Mouse (Mus musculus) bone marrow macrophage, adult 2 months (primary cell): Measurements from ENCODE around the gene Pde4d. TPM values are rescaled to one million over a fixed set of nuclear protein-coding genes. Genes with fewer than 3 reads are reported as not detected.

Source experiments
- H3K27ac ChIP-seq: 2 replicates; pipeline ENCODE4 v1.5.1; 2012; ENCODE audit warnings: low read depth, low read length; ENCODE audit not compliant: insufficient read depth
- H3K4me1 ChIP-seq: 2 replicates; pipeline ENCODE4 v1.6.1; 2012; ENCODE audit warnings: low read length; ENCODE audit not compliant: control insufficient read depth, insufficient read depth
- H3K4me3 ChIP-seq: 2 replicates; pipeline ENCODE4 v1.5.1; 2012; ENCODE audit warnings: mild to moderate bottlenecking, low read length, moderate library complexity; ENCODE audit not compliant: insufficient read depth
- CTCF ChIP-seq: IDR thresholded peaks from 2 replicates; pipeline ENCODE4 v1.5.1; 2012; ENCODE audit warnings: low read depth, mild to moderate bottlenecking, low read length, moderate library complexity
- POLR2A ChIP-seq: IDR thresholded peaks from 2 replicates; pipeline ENCODE4 v1.6.1; 2012; ENCODE audit warnings: mild to moderate bottlenecking, low read depth, low read length, borderline replicate concordance
- polyA plus RNA-seq: library from polyadenylated mRNA; stranded (reverse); fragments of >200 nt; gene quantifications from 2 replicates; pipeline ENCODE4 v1.2.4, GENCODE M21; 2012; ENCODE audit not compliant: missing spikeins, insufficient read depth, insufficient read length

The Pde4d gene
- polyA plus RNA-seq, 1 experiment, result 1.8 TPM

DNA sequence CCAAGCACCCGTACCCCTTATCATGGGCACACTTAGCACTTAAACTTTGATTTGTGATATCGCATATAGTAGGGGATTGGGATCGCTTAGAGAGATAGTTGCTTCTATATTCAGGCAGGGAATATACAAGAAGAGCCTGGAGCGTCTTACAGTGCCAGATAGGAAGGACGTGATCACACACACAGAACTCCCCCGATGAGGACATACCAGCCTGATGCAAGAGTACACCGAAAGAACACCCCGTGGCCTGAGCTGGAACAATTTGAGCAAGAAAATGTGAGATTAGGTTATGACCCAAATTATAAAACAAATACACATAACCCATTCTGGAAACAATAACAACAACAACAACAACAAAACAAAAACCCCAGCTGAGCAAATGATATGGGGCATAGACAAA is 1461.2 kb downstream of the Pde4d start:
- H3K4me3 ChIP-seq, result no peak overlapping the region
- TF ChIP-seq CTCF (no peak), POLR2A (no peak)
- H3K4me1 ChIP-seq, result no peaks in the 10 kb centered on the region
- no peak overlapping the region for H3K27ac ChIP-seq

DNA sequence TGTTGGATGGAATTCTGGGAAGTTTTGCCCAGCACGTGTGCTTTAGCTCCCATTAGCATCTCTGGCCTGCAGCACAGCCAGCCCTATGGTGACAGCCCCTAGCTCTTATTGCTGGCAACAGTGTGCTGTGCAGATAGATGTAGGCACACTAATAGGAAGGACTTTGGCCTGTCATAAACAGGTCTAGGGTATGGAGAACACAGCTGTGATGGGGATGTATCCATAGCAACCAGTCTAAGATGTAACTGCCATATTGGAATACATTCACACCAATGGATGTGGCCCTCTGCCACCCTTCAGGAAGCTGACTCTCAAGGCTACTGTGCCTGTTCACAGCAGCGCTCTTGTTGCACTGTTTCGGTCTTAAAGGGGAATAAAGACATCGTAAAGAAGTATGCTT is 1462.9 kb downstream of the Pde4d start:
- H3K27ac ChIP-seq, result no peak overlapping the region
- H3K4me3 ChIP-seq, result no peak overlapping the region
- H3K4me1 ChIP-seq, result no peaks in the 10 kb centered on the region
- TF ChIP-seq CTCF (no peak), POLR2A (no peak)

DNA sequence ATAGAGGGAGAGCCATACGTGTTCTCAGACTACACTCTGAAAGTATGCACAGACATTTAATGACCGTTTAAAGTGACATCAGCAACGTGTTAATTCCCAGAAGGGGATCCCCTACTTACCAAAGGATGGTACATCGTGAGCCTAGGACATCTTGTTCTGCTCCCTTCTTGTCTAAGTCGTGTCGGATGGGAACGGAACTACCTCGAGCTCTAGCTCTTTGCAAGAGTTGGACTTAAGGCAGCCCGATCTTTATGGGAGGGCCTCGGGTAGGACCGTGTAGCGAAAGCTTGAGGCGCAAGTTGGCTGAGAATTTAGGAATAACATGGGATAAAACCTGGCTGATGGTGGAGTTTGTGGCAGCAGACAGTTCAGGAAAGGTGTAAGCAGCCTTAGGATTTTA is 1464.5 kb downstream of the Pde4d start:
- TF ChIP-seq POLR2A (no peak), CTCF (no peak)
- H3K4me3 ChIP-seq, result no peak overlapping the region
- H3K27ac ChIP-seq, result no peak overlapping the region
- no peaks in the 10 kb centered on the region for H3K4me1 ChIP-seq

DNA sequence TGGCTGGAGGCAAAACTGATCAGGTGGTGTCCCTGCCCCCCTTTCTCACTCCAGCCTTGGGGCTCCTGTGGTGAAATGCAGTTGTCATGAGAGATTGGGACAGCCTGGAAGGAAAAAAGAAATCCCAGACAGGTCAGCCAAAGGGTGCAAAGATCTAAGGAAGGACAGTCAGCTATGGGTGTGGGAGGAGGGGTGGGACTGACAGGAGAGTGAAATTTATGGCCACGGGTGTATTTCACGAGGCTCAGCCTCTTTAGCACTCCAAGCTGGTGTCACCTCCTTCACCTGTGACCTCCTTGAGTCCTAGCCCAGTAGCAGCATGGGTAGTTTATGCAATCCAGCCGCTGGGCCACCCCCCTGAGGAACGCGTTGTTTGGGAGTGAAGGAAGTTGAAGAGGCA is 1465.1 kb downstream of the Pde4d start:
- Histone ChIP-seq H3K27ac (no peak overlapping the region), H3K4me1 (no peaks in the 10 kb centered on the region), H3K4me3 (no peak overlapping the region)
- TF ChIP-seq CTCF (no peak), POLR2A (no peak)

DNA sequence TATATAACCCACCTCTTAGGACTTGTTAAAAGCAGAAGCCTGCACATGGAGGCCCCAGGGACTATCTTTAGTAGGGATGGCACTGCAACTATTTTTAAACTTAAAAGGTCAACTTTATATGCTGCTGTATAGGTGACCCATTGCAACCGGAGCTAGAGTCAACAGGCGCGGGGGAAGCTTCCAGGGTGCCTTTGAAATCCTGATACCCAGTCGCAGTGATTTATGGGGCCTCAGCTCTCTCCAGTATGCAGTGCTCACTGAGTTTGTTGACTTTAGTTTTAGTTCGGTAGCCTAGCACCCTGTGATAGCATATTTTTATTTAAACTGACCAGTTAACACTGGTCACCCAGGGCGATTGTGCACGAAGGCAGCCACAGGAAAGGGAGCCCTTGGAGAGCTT is 1465.8 kb downstream of the Pde4d start:
- Histone ChIP-seq H3K4me3 (no peak overlapping the region), H3K4me1 (no peaks in the 10 kb centered on the region), H3K27ac (no peak overlapping the region)
- TF ChIP-seq CTCF, result no peak
- TF ChIP-seq POLR2A, result no peak

DNA sequence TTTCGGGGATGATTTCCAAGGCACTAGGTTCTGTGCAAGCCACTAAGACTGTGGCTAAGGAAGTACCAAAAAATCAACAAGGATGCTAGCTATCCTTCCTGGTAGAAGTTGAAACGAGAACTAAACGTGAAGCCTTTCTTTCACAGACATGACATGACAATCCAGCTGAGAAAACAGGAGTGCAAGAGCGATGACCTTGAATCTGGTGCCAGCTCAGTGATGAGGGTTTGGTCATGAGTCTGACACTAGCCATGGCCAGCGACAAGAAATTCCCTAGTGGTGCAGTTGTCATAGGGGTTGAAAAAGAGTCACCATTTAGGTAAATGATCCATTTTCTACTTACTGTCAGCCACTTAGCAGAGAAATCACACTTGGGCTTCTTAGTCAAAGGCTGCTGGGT is 1466.2 kb downstream of the Pde4d start:
- Histone ChIP-seq H3K4me3 (no peak overlapping the region), H3K27ac (no peak overlapping the region), H3K4me1 (no peaks in the 10 kb centered on the region)
- TF ChIP-seq CTCF (no peak), POLR2A (no peak)

DNA sequence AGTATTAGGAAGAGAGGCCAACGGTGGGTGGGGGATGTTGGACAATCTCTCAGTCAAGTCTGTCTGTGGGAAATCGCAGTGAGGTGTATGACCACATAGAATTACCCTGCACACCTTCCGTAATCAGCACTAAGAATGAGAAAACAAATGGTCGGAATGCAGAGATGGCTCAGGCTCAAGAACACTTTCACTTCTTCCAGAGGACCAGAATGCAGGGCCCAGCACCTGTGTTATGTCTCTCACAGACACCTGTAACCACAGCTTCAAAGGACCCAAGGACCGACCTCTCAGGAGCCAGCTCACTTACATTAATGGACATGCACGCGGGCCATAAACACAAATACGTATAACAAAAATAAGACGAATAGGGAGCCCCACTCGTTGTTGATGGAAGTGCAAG is 1467.8 kb downstream of the Pde4d start:
- TF ChIP-seq POLR2A (no peak), CTCF (no peak)
- no peak overlapping the region for H3K4me3 ChIP-seq
- H3K27ac ChIP-seq, result no peak overlapping the region
- no peaks in the 10 kb centered on the region for H3K4me1 ChIP-seq

DNA sequence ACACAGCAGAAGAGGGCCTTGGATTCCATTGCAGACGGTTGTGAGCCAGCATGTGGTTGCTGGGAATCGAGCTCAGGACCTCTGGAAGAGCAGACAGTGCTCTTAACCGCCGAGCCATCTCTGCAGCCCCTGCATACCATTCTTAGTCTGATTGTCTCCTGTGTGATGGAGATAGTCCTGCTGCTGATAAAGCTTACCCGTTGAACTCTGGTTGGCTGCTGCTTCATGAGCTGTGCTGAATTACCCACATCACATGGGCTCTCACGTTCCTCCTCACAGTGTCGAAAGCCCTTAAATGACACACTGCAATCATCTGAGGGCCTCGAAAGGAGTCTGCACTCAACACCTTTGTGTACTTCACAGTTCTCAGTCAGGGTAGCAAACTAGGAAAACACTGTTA is 1468.9 kb downstream of the Pde4d start:
- no peak overlapping the region for H3K4me3 ChIP-seq
- TF ChIP-seq CTCF (no peak), POLR2A (no peak)
- H3K27ac ChIP-seq, result no peak overlapping the region

DNA sequence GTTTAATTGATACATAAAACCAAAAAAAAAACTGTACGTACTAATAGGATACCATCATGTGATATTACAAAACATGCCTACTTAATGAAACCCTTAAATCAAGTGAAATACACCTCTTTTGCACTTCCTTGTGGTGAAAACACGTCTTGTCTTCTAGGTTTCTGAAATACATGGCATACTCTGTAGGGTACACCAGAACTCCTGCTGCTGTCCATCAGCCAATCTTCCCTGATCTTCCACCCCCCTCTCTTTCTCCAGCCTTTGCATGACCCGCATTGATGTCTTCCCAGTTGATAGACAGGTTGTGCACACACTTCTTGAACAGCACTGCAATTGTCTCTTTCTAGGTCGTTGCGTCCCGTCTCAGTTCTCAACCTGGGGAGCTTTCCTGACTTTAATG is 1470.5 kb downstream of the Pde4d start:
- H3K4me3 ChIP-seq, result no peak overlapping the region
- H3K27ac ChIP-seq, result no peak overlapping the region
- H3K4me1 ChIP-seq, result no peaks in the 10 kb centered on the region
- TF ChIP-seq CTCF (no peak), POLR2A (no peak)

More for the DNA sequence above, 1468.9 kb downstream of the Pde4d start:
- H3K4me1 ChIP-seq, result no peaks in the 10 kb centered on the region

DNA sequence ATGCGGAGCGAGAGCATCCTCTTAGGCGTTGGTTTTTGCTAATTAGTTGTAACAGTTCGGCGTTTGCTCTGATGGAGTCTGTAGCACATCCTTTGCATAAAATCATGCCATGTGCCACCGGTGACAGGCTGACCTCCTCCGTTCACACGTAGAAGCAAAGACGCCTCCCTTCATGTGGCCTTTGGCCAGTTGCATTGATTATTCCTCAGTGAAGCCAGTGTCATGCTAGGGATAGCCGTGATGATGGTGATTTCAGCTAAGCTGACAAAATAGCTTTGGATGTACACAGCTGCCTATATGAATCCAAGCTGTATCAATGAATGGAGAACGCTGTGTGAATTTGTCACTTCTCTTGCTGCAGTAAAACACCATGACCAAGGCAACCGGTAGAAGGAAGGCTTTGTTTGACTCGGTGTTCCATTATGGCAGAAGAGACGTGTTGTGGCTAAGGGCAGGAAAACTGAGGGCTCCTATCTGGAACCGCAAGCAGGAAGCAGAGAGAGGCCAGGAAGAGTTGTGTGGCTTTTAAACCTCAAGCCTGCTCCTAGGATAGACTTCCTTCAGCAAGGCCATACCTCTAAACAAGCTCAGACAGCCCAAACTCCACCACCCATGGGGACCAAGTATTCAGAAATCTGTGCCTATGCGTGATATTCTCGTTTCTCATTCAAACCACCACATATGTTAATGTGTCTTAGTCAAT is 1471.7 kb downstream of the Pde4d start:
- H3K4me1 ChIP-seq, result no peaks in the 10 kb centered on the region
- TF ChIP-seq CTCF, result no peak
- no peak for TF ChIP-seq POLR2A
- H3K27ac ChIP-seq, result no peak overlapping the region
- H3K4me3 ChIP-seq, result no peak overlapping the region
